Mouse (Mus musculus): ENCODE results near the gene Trpm5. TPM values are rescaled to one million over a fixed set of nuclear protein-coding genes. Genes with fewer than 3 reads are reported as not detected.

The Trpm5 gene
- polyA plus RNA-seq, 1 experiment from 2014 or later: 0.43 TPM

- Histone ChIP-seq H3K9ac (no peak overlapping the region), H3K27me3 (no peaks in the 10 kb centered on the region), H3K36me3 (replicated peaks) (no peaks in the 10 kb centered on the region), H3K27ac (replicated peaks) (no peak overlapping the region), H3K4me2 (no peak overlapping the region), H3K4me1 (replicated peaks) (peaks cover 53% of the 10 kb centered on the region), H3K9me3 (replicated peaks) (no peaks in the 10 kb centered on the region), H3K4me3 (replicated peaks) (no peak overlapping the region)
- 16% methylated on average over 2 of the region's 2 CpGs for WGBS (ENCODE audit: insufficient replicate concordance)
- no peak for ATAC-seq (ENCODE audit: insufficient read depth)
These were observed 43.1 kb downstream of the Trpm5 start for GRCm38 (mm10) chr7:143051316-143051715.

- H3K9ac ChIP-seq: no peak overlapping the region
- no peak overlapping the region for H3K4me2 ChIP-seq
- H3K27me3 ChIP-seq: no peaks in the 10 kb centered on the region
- H3K9me3 ChIP-seq (replicated peaks): no peaks in the 10 kb centered on the region
- H3K4me3 ChIP-seq (replicated peaks): no peak overlapping the region
- peaks cover 41% of the 10 kb centered on the region for H3K4me1 ChIP-seq (replicated peaks)
- H3K27ac ChIP-seq (replicated peaks): no peak overlapping the region
- no peaks in the 10 kb centered on the region for H3K36me3 ChIP-seq (replicated peaks)
- ATAC-seq (ENCODE audit: insufficient read depth): no peak
- 70% methylated on average over 3 of the region's 3 CpGs for WGBS (ENCODE audit: insufficient replicate concordance)
These were observed 44.3 kb downstream of the Trpm5 start for GRCm38 (mm10) chr7:143049841-143050816.

- no peak for ATAC-seq (ENCODE audit: insufficient read depth)
- Histone ChIP-seq H3K4me2 (no peak overlapping the region), H3K27me3 (no peaks in the 10 kb centered on the region), H3K4me3 (replicated peaks) (no peak overlapping the region), H3K9me3 (replicated peaks) (no peaks in the 10 kb centered on the region), H3K27ac (replicated peaks) (no peak overlapping the region), H3K4me1 (replicated peaks) (peaks cover 33% of the 10 kb centered on the region), H3K9ac (no peak overlapping the region), H3K36me3 (replicated peaks) (no peaks in the 10 kb centered on the region)
- 50% methylated on average over 3 of the region's 3 CpGs for WGBS (ENCODE audit: insufficient replicate concordance)
These were observed 45.1 kb downstream of the Trpm5 start for GRCm38 (mm10) chr7:143049331-143049730.

GRCm38 (mm10) chr7:143046358-143046757 is 48.1 kb downstream of the Trpm5 start:
- H3K9me3 ChIP-seq (replicated peaks): no peaks in the 10 kb centered on the region
- H3K4me3 ChIP-seq (replicated peaks): no peak overlapping the region
- H3K9ac ChIP-seq: no peak overlapping the region
- ATAC-seq (ENCODE audit: insufficient read depth): no peak
- H3K27ac ChIP-seq (replicated peaks): no peak overlapping the region
- H3K27me3 ChIP-seq: no peaks in the 10 kb centered on the region
- peaks cover 24% of the 10 kb centered on the region for H3K4me1 ChIP-seq (replicated peaks)
- no peaks in the 10 kb centered on the region for H3K36me3 ChIP-seq (replicated peaks)
- H3K4me2 ChIP-seq: no peak overlapping the region
- 37% methylated on average over 7 of the region's 7 CpGs for WGBS (ENCODE audit: insufficient replicate concordance)

GRCm38 (mm10) chr7:143044826-143045206 is 49.6 kb downstream of the Trpm5 start:
- H3K9ac ChIP-seq: no peak overlapping the region
- no peak overlapping the region for H3K4me2 ChIP-seq
- H3K4me1 ChIP-seq (replicated peaks): peaks cover 24% of the 10 kb centered on the region
- H3K9me3 ChIP-seq (replicated peaks): no peaks in the 10 kb centered on the region
- H3K4me3 ChIP-seq (replicated peaks): no peak overlapping the region
- no peak overlapping the region for H3K27ac ChIP-seq (replicated peaks)
- H3K27me3 ChIP-seq: no peaks in the 10 kb centered on the region
- ATAC-seq (ENCODE audit: insufficient read depth): no peak
- H3K36me3 ChIP-seq (replicated peaks): no peaks in the 10 kb centered on the region

GRCm38 (mm10) chr7:143044049-143044825 is 50.2 kb downstream of the Trpm5 start:
- Histone ChIP-seq H3K36me3 (replicated peaks) (no peaks in the 10 kb centered on the region), H3K4me2 (no peak overlapping the region)
- 72% methylated on average over 2 of the region's 2 CpGs for WGBS (ENCODE audit: insufficient replicate concordance)

GRCm38 (mm10) chr7:143042897-143043300 is 51.5 kb downstream of the Trpm5 start:
- Histone ChIP-seq H3K9me3 (replicated peaks) (no peaks in the 10 kb centered on the region), H3K4me1 (replicated peaks) (peaks cover 24% of the 10 kb centered on the region), H3K4me3 (replicated peaks) (no peak overlapping the region), H3K27me3 (no peaks in the 10 kb centered on the region), H3K27ac (replicated peaks) (0 out of 2 replicates have a peak overlapping the region, but pooled peaks have one; percentile 14), H3K36me3 (replicated peaks) (no peaks in the 10 kb centered on the region), H3K9ac (no peak overlapping the region), H3K4me2 (no peak overlapping the region)
- ATAC-seq (ENCODE audit: insufficient read depth): no peak
- 13% methylated on average over 3 of the region's 3 CpGs for WGBS (ENCODE audit: insufficient replicate concordance)

More at GRCm38 (mm10) chr7:143044049-143044825, 50.2 kb downstream of the Trpm5 start:
- H3K9me3 ChIP-seq (replicated peaks): no peaks in the 10 kb centered on the region
- no peaks in the 10 kb centered on the region for H3K27me3 ChIP-seq
- no peak overlapping the region for H3K27ac ChIP-seq (replicated peaks)
- H3K4me3 ChIP-seq (replicated peaks): no peak overlapping the region
- no peak for ATAC-seq (ENCODE audit: insufficient read depth)
- H3K4me1 ChIP-seq (replicated peaks): peaks cover 24% of the 10 kb centered on the region
- no peak overlapping the region for H3K9ac ChIP-seq

- H3K4me2 ChIP-seq: no peak overlapping the region
- H3K4me3 ChIP-seq (replicated peaks): no peak overlapping the region
- no peaks in the 10 kb centered on the region for H3K27me3 ChIP-seq
- 0 out of 2 replicates have a peak overlapping the region, but pooled peaks have one; percentile 14 for H3K27ac ChIP-seq (replicated peaks)
- H3K9ac ChIP-seq: no peak overlapping the region
- peak; percentile 42 for ATAC-seq (ENCODE audit: insufficient read depth)
- WGBS (ENCODE audit: insufficient replicate concordance): 65% methylated on average over 3 of the region's 3 CpGs
- no peaks in the 10 kb centered on the region for H3K9me3 ChIP-seq (replicated peaks)
- no peaks in the 10 kb centered on the region for H3K36me3 ChIP-seq (replicated peaks)
- H3K4me1 ChIP-seq (replicated peaks): peaks cover 24% of the 10 kb centered on the region
These were observed 52.4 kb downstream of the Trpm5 start for GRCm38 (mm10) chr7:143042089-143042488.

GRCm38 (mm10) chr7:143041138-143041822 is 53.2 kb downstream of the Trpm5 start:
- Histone ChIP-seq H3K9ac (no peak overlapping the region), H3K9me3 (replicated peaks) (no peaks in the 10 kb centered on the region), H3K27me3 (no peaks in the 10 kb centered on the region), H3K4me3 (replicated peaks) (no peak overlapping the region), H3K27ac (replicated peaks) (no peak overlapping the region), H3K4me1 (replicated peaks) (peaks cover 24% of the 10 kb centered on the region), H3K4me2 (no peak overlapping the region), H3K36me3 (replicated peaks) (no peaks in the 10 kb centered on the region)
- WGBS (ENCODE audit: insufficient replicate concordance): 44% methylated on average over 3 of the region's 3 CpGs
- ATAC-seq (ENCODE audit: insufficient read depth): no peak

- Histone ChIP-seq H3K36me3 (replicated peaks) (no peaks in the 10 kb centered on the region), H3K27me3 (no peaks in the 10 kb centered on the region), H3K4me3 (replicated peaks) (no peak overlapping the region), H3K9ac (no peak overlapping the region), H3K4me2 (no peak overlapping the region), H3K27ac (replicated peaks) (no peak overlapping the region), H3K9me3 (replicated peaks) (no peaks in the 10 kb centered on the region), H3K4me1 (replicated peaks) (peaks cover 24% of the 10 kb centered on the region)
- no peak for ATAC-seq (ENCODE audit: insufficient read depth)
- 66% methylated on average over 3 of the region's 3 CpGs for WGBS (ENCODE audit: insufficient replicate concordance)
These were observed 53.9 kb downstream of the Trpm5 start for GRCm38 (mm10) chr7:143040561-143040960.
